Mouse (Mus musculus) kidney, postnatal 14 days (tissue): ENCODE results near the gene Cstf3.

Experiments
- DNase-seq: peaks from one replicate; pipeline ENCODE4 v3.0.0; 2022; ENCODE audit warnings: mixed read lengths

Gene Cstf3

GRCm38 (mm10) chr2:104712486-104712809, 122.1 kb downstream of the Cstf3 start:
- DNase-seq, result no peak

GRCm38 (mm10) chr2:104714254-104714691, 124.0 kb downstream of the Cstf3 start:
- DNase-seq, result peak; percentile 27
